17 mouse cellular contexts compared by ENCODE assay signal in genomic region chr11:69664841-69665240, GRCm38 (mm10). TPM values are rescaled to one million over a fixed set of nuclear protein-coding genes. Genes with fewer than 3 reads are reported as not detected.
DNase-seq lines count a peak whose midpoint lies in the region; ATAC-seq lines count a peak whose summit lies in the region.
"Had no signal": no experiment of that assay in that cellular context is flagged by ENCODE, and none has a peak within 500 bp of the region (broad histone marks: within the 10 kb centered on the region; RNA-seq: fewer than 3 reads in every experiment).

No protein-coding gene starts in this region.

- no peaks in the 10 kb centered on the region for H3K27me3 ChIP-seq in hindbrain, embryonic 10.5 days (ENCODE audit: insufficient read depth, poor library complexity, severe bottlenecking)
- H3K27me3 ChIP-seq in hindbrain, embryonic 13.5 days, result no peaks in the 10 kb centered on the region
- H3K27me3 ChIP-seq in megakaryocyte, embryonic 14.5 days (replicated peaks), result no peaks in the 10 kb centered on the region
- H3K27me3 ChIP-seq in embryonic facial prominence, embryonic 12.5 days, result no peaks in the 10 kb centered on the region
- H3K27me3 ChIP-seq in liver, embryonic 16.5 days (ENCODE audit: control insufficient read depth, insufficient read depth, low read depth, low read length), result no peaks in the 10 kb centered on the region
- H3K27me3 ChIP-seq: heart, embryonic 15.5 days; stomach, embryonic 15.5 days had no signal

- no peak overlapping the region for H3K9ac ChIP-seq in hindbrain, embryonic 13.5 days
- no peak overlapping the region for H3K9ac ChIP-seq in embryonic facial prominence, embryonic 12.5 days
- no peak overlapping the region for H3K9ac ChIP-seq in liver, embryonic 16.5 days (ENCODE audit: low read depth, low read length)
- H3K9ac ChIP-seq: heart, embryonic 15.5 days; liver, embryonic 14.5 days; stomach, embryonic 15.5 days had no signal

- H3K4me1 ChIP-seq in hindbrain, embryonic 10.5 days (replicated peaks), result peaks cover 34% of the 10 kb centered on the region
- peaks cover 35% of the 10 kb centered on the region for H3K4me1 ChIP-seq in hindbrain, embryonic 13.5 days (replicated peaks)
- H3K4me1 ChIP-seq in megakaryocyte, embryonic 14.5 days, result peaks cover 83% of the 10 kb centered on the region
- H3K4me1 ChIP-seq in embryonic facial prominence, embryonic 12.5 days, result peaks cover 22% of the 10 kb centered on the region
- peaks cover 28% of the 10 kb centered on the region for H3K4me1 ChIP-seq in liver, embryonic 16.5 days (ENCODE audit: control insufficient read depth, low read depth, low read length)

- peak overlapping the region; percentile 21 for H3K4me3 ChIP-seq in hindbrain, embryonic 10.5 days
- no peak overlapping the region for H3K4me3 ChIP-seq in hindbrain, embryonic 13.5 days
- H3K4me3 ChIP-seq in megakaryocyte, embryonic 14.5 days (replicated peaks), result peak overlapping the region; percentile 94
- no peak overlapping the region for H3K4me3 ChIP-seq in embryonic facial prominence, embryonic 12.5 days
- no peak overlapping the region for H3K4me3 ChIP-seq in liver, embryonic 16.5 days (ENCODE audit: low read depth, low read length)
- H3K4me3 ChIP-seq: heart, embryonic 15.5 days; stomach, embryonic 15.5 days had no signal

- H3K9me3 ChIP-seq in hindbrain, embryonic 10.5 days, result no peaks in the 10 kb centered on the region
- no peaks in the 10 kb centered on the region for H3K9me3 ChIP-seq in hindbrain, embryonic 13.5 days
- H3K9me3 ChIP-seq in megakaryocyte, embryonic 14.5 days, result no peaks in the 10 kb centered on the region
- H3K9me3 ChIP-seq in embryonic facial prominence, embryonic 12.5 days, result no peaks in the 10 kb centered on the region
- H3K9me3 ChIP-seq in liver, embryonic 16.5 days (replicated peaks; ENCODE audit: control insufficient read depth, low read length), result no peaks in the 10 kb centered on the region
- H3K9me3 ChIP-seq: heart, embryonic 15.5 days; stomach, embryonic 15.5 days had no signal

- H3K4me2 ChIP-seq in hindbrain, embryonic 13.5 days, result no peak overlapping the region
- no peak overlapping the region for H3K4me2 ChIP-seq in embryonic facial prominence, embryonic 12.5 days (replicated peaks)
- H3K4me2 ChIP-seq in liver, embryonic 16.5 days (ENCODE audit: low read depth, low read length), result no peak overlapping the region
- H3K4me2 ChIP-seq: heart, embryonic 15.5 days; midbrain, embryonic 11.5 days had no signal

- ATAC-seq in hindbrain, embryonic 13.5 days (ENCODE audit: low FRiP score), result no peak
- ATAC-seq in megakaryocyte, adult 5-6 weeks (ENCODE audit: poor library complexity, severe bottlenecking), result no peak
- ATAC-seq in embryonic facial prominence, embryonic 12.5 days (ENCODE audit: insufficient number of reproducible peaks, insufficient read depth, low FRiP score, low TSS enrichment), result no peak
- ATAC-seq in liver, embryonic 16.5 days (ENCODE audit: low read depth), result no peak
- ATAC-seq in inflammation-experienced regulatory T-cells, adult 6 months, result no peak
- ATAC-seq: hindbrain, postnatal 0 days had no signal

- H3K36me3 ChIP-seq in hindbrain, embryonic 10.5 days, result peaks cover 70% of the 10 kb centered on the region
- H3K36me3 ChIP-seq in hindbrain, embryonic 13.5 days, result peaks cover 61% of the 10 kb centered on the region
- H3K36me3 ChIP-seq in megakaryocyte, embryonic 14.5 days (replicated peaks; ENCODE audit: low read length), result peaks cover 64% of the 10 kb centered on the region
- peaks cover 63% of the 10 kb centered on the region for H3K36me3 ChIP-seq in embryonic facial prominence, embryonic 12.5 days
- H3K36me3 ChIP-seq in liver, embryonic 16.5 days (ENCODE audit: control insufficient read depth, insufficient read depth), result peaks cover 35% of the 10 kb centered on the region

- 94% methylated on average over 7 of the region's 7 CpGs for WGBS in hindbrain, embryonic 10.5 days
- WGBS in hindbrain, embryonic 13.5 days, result 96% methylated on average over 7 of the region's 7 CpGs
- 94% methylated on average over 7 of the region's 7 CpGs for WGBS in embryonic facial prominence, embryonic 12.5 days
- 85% methylated on average over 7 of the region's 7 CpGs for WGBS in liver, embryonic 16.5 days (ENCODE audit: insufficient replicate concordance)

- no peak for DNase-seq in hindbrain, embryonic 10.5 days (ENCODE audit: low spot score)
- DNase-seq in kidney, postnatal 36 days, result no peak
- DNase-seq: adrenal gland, adult 8-10 months; heart, adult 18-20 months; spleen, adult 18-20 months had no signal

- H3K27ac ChIP-seq in hindbrain, embryonic 10.5 days, result no peak overlapping the region
- H3K27ac ChIP-seq in hindbrain, embryonic 13.5 days, result no peak overlapping the region
- H3K27ac ChIP-seq in embryonic facial prominence, embryonic 12.5 days, result 0 out of 2 replicates have a peak overlapping the region, but pooled peaks have one; percentile 96
- 0 out of 2 replicates have a peak overlapping the region, but pooled peaks have one; percentile 31 for H3K27ac ChIP-seq in liver, embryonic 16.5 days (ENCODE audit: low read length)
- H3K27ac ChIP-seq: hindbrain, postnatal 0 days; liver, embryonic 14.5 days had no signal

RNA-seq across cellular contexts. Expression of gene Cd68, which starts 1.1 kb away (rescaled TPM):
- polyA plus RNA-seq in hindbrain, embryonic 10.5 days (2016; fragmentation: Nextera tagmentation; extraction: Ambion mirVana), result 7.2 and 8.7 TPM in 2 replicates
- polyA plus RNA-seq in hindbrain, embryonic 13.5 days (2015; fragmentation: Nextera tagmentation; extraction: Ambion mirVana), result 9.0 and 9.8 TPM in 2 replicates
- polyA plus RNA-seq in megakaryocyte, embryonic 14.5 days (2012; ENCODE audit: insufficient read depth, low replicate concordance), result 8.7 and 128 TPM in 2 replicates
- 302 and 304 TPM in 2 replicates for total RNA-seq in megakaryocyte, adult 5-6 weeks (2015)
- total RNA-seq in megakaryocyte, adult 5-6 weeks (2017), result 195 and 219 TPM in 2 replicates
- 8.0 and 8.5 TPM in 2 replicates for polyA plus RNA-seq in embryonic facial prominence, embryonic 12.5 days (2016; fragmentation: Nextera tagmentation; extraction: Ambion mirVana)
- 32.0 and 35.4 TPM in 2 replicates for polyA plus RNA-seq in liver, embryonic 16.5 days (2015; fragmentation: Nextera tagmentation; extraction: Ambion mirVana)
- polyA plus RNA-seq in inflammation-experienced regulatory T-cells, adult 6 months (2017; shearing (Covaris generic)), result 10 to 100 TPM in 1 of 3 experiments, 1 to 10 TPM in 2; 3.8 to 21.2 (median 4.5) TPM

RNA-seq across cellular contexts. Expression of gene Mpdu1, which starts 2.4 kb away (rescaled TPM):
- 80.6 and 88.3 TPM in 2 replicates for polyA plus RNA-seq in hindbrain, embryonic 10.5 days (2016; fragmentation: Nextera tagmentation; extraction: Ambion mirVana)
- polyA plus RNA-seq in hindbrain, embryonic 13.5 days (2015; fragmentation: Nextera tagmentation; extraction: Ambion mirVana), result 95.0 and 104 TPM in 2 replicates
- 16.2 and 31.6 TPM in 2 replicates for polyA plus RNA-seq in megakaryocyte, embryonic 14.5 days (2012; ENCODE audit: insufficient read depth, low replicate concordance)
- 34.9 and 40.9 TPM in 2 replicates for total RNA-seq in megakaryocyte, adult 5-6 weeks (2015)
- total RNA-seq in megakaryocyte, adult 5-6 weeks (2017), result 55.7 and 56.5 TPM in 2 replicates
- polyA plus RNA-seq in embryonic facial prominence, embryonic 12.5 days (2016; fragmentation: Nextera tagmentation; extraction: Ambion mirVana), result 63.3 and 67.9 TPM in 2 replicates
- polyA plus RNA-seq in liver, embryonic 16.5 days (2015; fragmentation: Nextera tagmentation; extraction: Ambion mirVana), result 34.5 and 35.0 TPM in 2 replicates
- 10 to 100 TPM; 30.3 to 55.1 (median 52.5) TPM for polyA plus RNA-seq in inflammation-experienced regulatory T-cells, adult 6 months (2017; shearing (Covaris generic))

RNA-seq across cellular contexts. Expression of gene Eif4a1, which starts 7.4 kb away (rescaled TPM):
- 740 and 935 TPM in 2 replicates for polyA plus RNA-seq in hindbrain, embryonic 10.5 days (2016; fragmentation: Nextera tagmentation; extraction: Ambion mirVana)
- polyA plus RNA-seq in hindbrain, embryonic 13.5 days (2015; fragmentation: Nextera tagmentation; extraction: Ambion mirVana), result 528 and 537 TPM in 2 replicates
- 144 and 601 TPM in 2 replicates for polyA plus RNA-seq in megakaryocyte, embryonic 14.5 days (2012; ENCODE audit: insufficient read depth, low replicate concordance)
- 457 and 494 TPM in 2 replicates for total RNA-seq in megakaryocyte, adult 5-6 weeks (2015)
- total RNA-seq in megakaryocyte, adult 5-6 weeks (2017), result 511 and 523 TPM in 2 replicates
- polyA plus RNA-seq in embryonic facial prominence, embryonic 12.5 days (2016; fragmentation: Nextera tagmentation; extraction: Ambion mirVana), result 561 and 632 TPM in 2 replicates
- 223 and 225 TPM in 2 replicates for polyA plus RNA-seq in liver, embryonic 16.5 days (2015; fragmentation: Nextera tagmentation; extraction: Ambion mirVana)
- polyA plus RNA-seq in inflammation-experienced regulatory T-cells, adult 6 months (2017; shearing (Covaris generic)), result 100 to 1,000 TPM; 156 to 375 (median 178) TPM

RNA-seq across cellular contexts. Expression of gene Sox15, which starts 9.7 kb away (rescaled TPM):
- polyA plus RNA-seq in hindbrain, embryonic 10.5 days (2016; fragmentation: Nextera tagmentation; extraction: Ambion mirVana), result 0.37 TPM in 1 of 2 replicates, not detected in the other
- polyA plus RNA-seq in hindbrain, embryonic 13.5 days (2015; fragmentation: Nextera tagmentation; extraction: Ambion mirVana), result not detected in 2 replicates
- not detected in 2 replicates for polyA plus RNA-seq in megakaryocyte, embryonic 14.5 days (2012; ENCODE audit: insufficient read depth, low replicate concordance)
- not detected in 2 replicates for total RNA-seq in megakaryocyte, adult 5-6 weeks (2015)
- 0.22 TPM in 1 of 2 replicates, not detected in the other for total RNA-seq in megakaryocyte, adult 5-6 weeks (2017)
- polyA plus RNA-seq in embryonic facial prominence, embryonic 12.5 days (2016; fragmentation: Nextera tagmentation; extraction: Ambion mirVana), result 0.36 TPM in 1 of 2 replicates, not detected in the other
- 0.11 TPM in 1 of 2 replicates, not detected in the other for polyA plus RNA-seq in liver, embryonic 16.5 days (2015; fragmentation: Nextera tagmentation; extraction: Ambion mirVana)
- polyA plus RNA-seq in inflammation-experienced regulatory T-cells, adult 6 months (2017; shearing (Covaris generic)), result not detected
- total RNA-seq: adrenal gland, adult 8-10 months; heart, adult 18-20 months; hindbrain, postnatal 0 days; MEL had no signal
- polyA plus RNA-seq: heart, embryonic 15.5 days; liver, embryonic 14.5 days had no signal

RNA-seq across cellular contexts. Expression of gene Senp3, which starts 17.0 kb away (rescaled TPM):
- polyA plus RNA-seq in hindbrain, embryonic 10.5 days (2016; fragmentation: Nextera tagmentation; extraction: Ambion mirVana), result 116 and 122 TPM in 2 replicates
- polyA plus RNA-seq in hindbrain, embryonic 13.5 days (2015; fragmentation: Nextera tagmentation; extraction: Ambion mirVana), result 94.7 and 95.9 TPM in 2 replicates
- 54.1 and 94.8 TPM in 2 replicates for polyA plus RNA-seq in megakaryocyte, embryonic 14.5 days (2012; ENCODE audit: insufficient read depth, low replicate concordance)
- 94.3 and 104 TPM in 2 replicates for total RNA-seq in megakaryocyte, adult 5-6 weeks (2015)
- total RNA-seq in megakaryocyte, adult 5-6 weeks (2017), result 68.9 and 80.8 TPM in 2 replicates
- polyA plus RNA-seq in embryonic facial prominence, embryonic 12.5 days (2016; fragmentation: Nextera tagmentation; extraction: Ambion mirVana), result 134 and 147 TPM in 2 replicates
- polyA plus RNA-seq in liver, embryonic 16.5 days (2015; fragmentation: Nextera tagmentation; extraction: Ambion mirVana), result 22.7 and 24.9 TPM in 2 replicates
- 10 to 100 TPM; 21.8 to 38.0 (median 32.0) TPM for polyA plus RNA-seq in inflammation-experienced regulatory T-cells, adult 6 months (2017; shearing (Covaris generic))

Comparison
In these comparisons a context has a peak if more than half of its experiments do, and no peak if none do; other contexts are left out.
1. H3K4me3 ChIP-seq: peak in hindbrain, embryonic 10.5 days (single experiment) and megakaryocyte, embryonic 14.5 days (single experiment); none in hindbrain, embryonic 13.5 days (single experiment), embryonic facial prominence, embryonic 12.5 days (single experiment) and liver, embryonic 16.5 days (single experiment).
2. H3K27ac ChIP-seq: peak in embryonic facial prominence, embryonic 12.5 days (single experiment) and liver, embryonic 16.5 days (single experiment); none in hindbrain, embryonic 10.5 days (single experiment) and hindbrain, embryonic 13.5 days (single experiment).